Mouse (Mus musculus) spleen, adult 2 months (tissue): ENCODE measurements around the gene Hoxd9.

ENCODE experiments used
- CTCF ChIP-seq: fragments of 200-500 bp; IDR thresholded peaks from 2 replicates; pipeline ENCODE4 v1.5.1; 2011; ENCODE audit warnings: mild to moderate bottlenecking, inconsistent platforms; ENCODE audit not compliant: insufficient read depth, insufficient read length, insufficient replicate concordance; ENCODE audit errors: extremely low read depth
- POLR2A ChIP-seq: fragments of 200-500 bp; IDR thresholded peaks from 2 replicates; pipeline ENCODE4 v1.6.1; 2011; ENCODE audit warnings: low read depth, low read length, inconsistent platforms

GRCm38 (mm10) chr2:74658667-74659371 lies 38.7 kb upstream of the Hoxd9 start:
- no peak for TF ChIP-seq POLR2A
- TF ChIP-seq CTCF, result no peak
